Mouse (Mus musculus): ENCODE measurements around the gene Slc38a10.
A peak's percentile ranks its signal among the peaks of the same experiment; 100 is the strongest.

Slc38a10 gene

GRCm38 (mm10) chr11:120175948-120176347 lies 24.8 kb upstream of the Slc38a10 start:
- no peak for DNase-seq (ENCODE audit: low read depth, low spot score)

- DNase-seq (ENCODE audit: low read depth, low spot score) = no peak
Observed at GRCm38 (mm10) chr11:120173213-120173612, 22.1 kb upstream of the Slc38a10 start.

DNA sequence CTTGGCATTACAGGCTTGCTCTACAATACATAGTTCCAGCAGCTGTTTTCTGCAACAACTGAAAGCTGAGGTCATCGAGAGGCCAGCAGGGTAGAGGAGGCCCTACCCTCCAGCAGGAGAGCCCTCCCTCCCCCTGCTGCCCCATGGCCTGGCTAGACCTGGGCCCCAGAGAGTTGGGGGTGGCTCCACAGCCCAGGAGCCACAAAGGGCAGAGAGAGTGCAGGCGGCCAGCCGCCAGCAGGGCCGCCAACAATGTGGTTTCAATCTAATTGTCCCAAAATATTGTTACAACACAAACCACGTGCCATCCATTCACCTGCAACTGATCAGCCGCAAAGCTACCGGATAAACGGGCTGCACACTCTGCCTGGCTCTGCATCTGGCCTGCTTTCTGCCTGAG lies 20.0 kb upstream of the Slc38a10 start:
- no peak for DNase-seq (ENCODE audit: low read depth, low spot score)

- DNase-seq (ENCODE audit: low read depth, low spot score) = peak; percentile 62
Observed at GRCm38 (mm10) chr11:120169208-120169992, 18.3 kb upstream of the Slc38a10 start.

DNA sequence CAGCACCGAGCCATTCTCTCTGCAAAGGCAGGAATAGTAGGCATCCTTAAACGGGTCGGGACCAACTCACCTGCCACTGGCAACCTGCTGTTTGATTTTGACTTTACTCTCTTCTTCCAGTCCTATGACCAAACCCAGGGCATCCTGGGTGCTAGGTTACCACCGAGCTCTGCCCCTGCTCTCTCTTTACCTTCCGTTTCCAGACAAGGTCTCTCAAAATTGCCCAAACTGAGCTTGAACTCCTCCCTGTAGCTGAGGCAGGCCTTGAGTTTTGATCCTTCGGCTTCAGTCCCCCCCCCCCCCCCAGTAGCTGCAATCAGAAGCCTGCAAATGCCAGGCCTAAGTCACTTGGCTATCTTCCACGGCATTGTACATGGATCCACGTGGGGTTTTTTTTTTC lies 17.4 kb upstream of the Slc38a10 start:
- no peak for DNase-seq (ENCODE audit: low read depth, low spot score)

- DNase-seq (ENCODE audit: low read depth, low spot score) = no peak
Observed at GRCm38 (mm10) chr11:120167921-120168356, 16.8 kb upstream of the Slc38a10 start.

DNA sequence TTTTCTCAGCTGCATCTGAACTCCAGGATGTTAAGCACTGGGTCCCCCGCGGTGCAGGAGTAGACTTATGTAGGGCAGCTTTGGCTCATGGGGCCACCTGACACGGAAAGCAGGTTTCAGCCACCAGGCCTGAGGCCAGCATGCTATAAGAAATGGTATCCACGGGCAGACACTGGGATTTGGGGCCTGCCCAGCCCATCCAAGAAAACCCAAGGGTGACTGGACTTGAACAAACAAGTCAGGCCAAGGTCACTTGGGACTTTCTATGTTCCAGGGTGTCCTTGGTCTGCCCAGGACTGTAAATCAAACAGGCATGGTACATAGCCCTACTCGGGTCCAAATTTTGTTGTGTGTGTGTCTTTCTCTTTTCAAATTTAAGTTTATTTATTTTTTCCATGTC lies 15.9 kb upstream of the Slc38a10 start:
- DNase-seq (ENCODE audit: low read depth, low spot score) = no peak

GRCm38 (mm10) chr11:120164471-120165261 lies 13.5 kb upstream of the Slc38a10 start:
- no peak for DNase-seq (ENCODE audit: low read depth, low spot score)

- no peak for DNase-seq (ENCODE audit: low read depth, low spot score)
Observed at GRCm38 (mm10) chr11:120164028-120164427, 12.9 kb upstream of the Slc38a10 start.

DNA sequence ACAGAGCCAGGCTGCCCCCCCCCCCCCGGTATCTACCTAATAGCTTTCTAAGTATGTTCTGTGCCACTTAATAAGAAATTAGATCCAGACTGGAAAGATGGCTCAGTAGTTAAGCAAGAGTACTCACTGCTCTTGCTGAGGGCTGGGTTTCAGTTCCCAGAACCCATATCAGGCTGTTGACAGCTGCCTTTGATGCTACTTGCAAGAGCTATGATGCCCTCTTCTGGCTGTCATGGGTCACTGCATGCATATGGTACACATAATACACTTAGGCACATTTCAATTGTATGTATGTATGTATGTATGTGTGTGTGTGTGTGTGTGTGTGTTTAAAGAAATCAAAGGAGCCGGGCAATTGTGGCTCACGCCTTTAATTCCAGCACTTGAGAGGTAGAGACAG lies 12.1 kb upstream of the Slc38a10 start:
- DNase-seq (ENCODE audit: low read depth, low spot score) = no peak

GRCm38 (mm10) chr11:120161245-120161644 lies 10.1 kb upstream of the Slc38a10 start:
- DNase-seq (ENCODE audit: low read depth, low spot score) = no peak

DNA sequence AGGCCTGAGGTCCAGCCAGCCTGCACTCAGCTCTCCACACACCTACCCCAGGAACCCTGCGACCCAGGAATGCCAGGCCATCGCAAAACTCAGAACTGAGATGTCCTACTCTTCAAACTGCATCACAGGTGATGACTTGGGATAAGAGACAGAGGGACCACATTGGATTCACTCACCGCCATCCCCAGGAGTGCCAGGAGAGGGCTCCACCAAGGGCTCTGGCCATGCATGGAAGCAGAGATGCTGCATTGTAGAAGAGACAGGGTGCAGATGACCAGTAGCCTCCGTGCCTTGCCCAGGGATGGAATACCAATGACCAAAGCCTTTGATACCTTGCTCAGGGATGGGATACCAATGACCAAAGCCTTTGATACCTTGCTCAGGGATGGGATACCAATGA lies 9.3 kb upstream of the Slc38a10 start:
- no peak for DNase-seq (ENCODE audit: low read depth, low spot score)

DNA sequence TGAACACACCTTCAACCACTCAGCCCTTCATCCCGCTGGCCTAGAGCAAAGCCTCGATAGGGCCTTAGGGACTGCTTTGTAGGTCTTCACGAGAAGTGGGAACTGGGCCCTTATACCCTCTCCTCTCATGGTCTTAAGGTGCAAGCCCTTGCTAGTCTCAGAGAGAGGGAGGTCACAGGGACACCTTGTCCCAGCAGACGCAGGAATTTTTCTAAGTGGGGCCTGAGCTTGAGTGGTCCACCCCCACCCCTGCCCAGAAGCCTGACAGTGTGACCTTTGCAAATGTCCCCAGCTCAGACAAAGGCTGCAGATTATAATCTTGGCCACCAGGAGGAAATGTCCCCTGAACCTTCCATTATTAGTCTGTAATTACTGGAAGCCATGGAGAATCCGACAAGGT lies 8.5 kb upstream of the Slc38a10 start:
- no peak for DNase-seq (ENCODE audit: low read depth, low spot score)

- no peak for DNase-seq (ENCODE audit: low read depth, low spot score)
Observed at GRCm38 (mm10) chr11:120158828-120159227, 7.7 kb upstream of the Slc38a10 start.

DNA sequence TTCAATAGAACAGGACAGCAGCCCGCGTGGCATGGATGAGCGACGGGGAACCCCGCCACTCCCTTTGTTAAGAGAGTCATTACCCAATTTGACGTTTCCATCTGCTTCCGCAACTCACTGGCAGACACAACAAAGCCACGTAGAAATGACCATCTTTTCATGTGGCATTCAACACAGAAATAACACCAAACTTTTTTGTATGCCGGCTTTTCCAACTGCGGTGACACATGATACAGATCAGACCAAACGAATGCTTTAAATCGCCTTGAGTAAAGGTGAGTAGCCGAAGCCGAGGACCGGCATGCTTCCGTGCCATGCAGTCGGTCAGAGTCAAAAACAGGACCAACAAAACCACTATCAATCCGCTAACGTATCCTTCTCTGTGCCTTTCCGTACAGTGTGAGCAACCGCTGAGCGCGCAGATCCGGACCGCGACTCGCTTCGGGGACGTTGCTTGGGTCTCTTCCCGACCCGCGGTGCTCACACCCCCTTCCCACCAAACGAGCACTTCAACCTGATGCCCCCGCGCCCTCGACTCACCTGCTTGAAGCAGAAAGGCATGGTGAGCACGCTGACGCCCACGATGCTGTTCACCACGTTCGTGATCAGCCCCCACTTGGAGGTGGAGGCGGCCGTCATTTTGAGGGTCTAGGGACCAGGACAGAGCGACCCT lies 570 bp downstream of the Slc38a10 start:
- no peak for DNase-seq (ENCODE audit: low read depth, low spot score)

- no peak for DNase-seq (ENCODE audit: low read depth, low spot score)
Observed at GRCm38 (mm10) chr11:120149510-120150200, 1.5 kb downstream of the Slc38a10 start.

DNA sequence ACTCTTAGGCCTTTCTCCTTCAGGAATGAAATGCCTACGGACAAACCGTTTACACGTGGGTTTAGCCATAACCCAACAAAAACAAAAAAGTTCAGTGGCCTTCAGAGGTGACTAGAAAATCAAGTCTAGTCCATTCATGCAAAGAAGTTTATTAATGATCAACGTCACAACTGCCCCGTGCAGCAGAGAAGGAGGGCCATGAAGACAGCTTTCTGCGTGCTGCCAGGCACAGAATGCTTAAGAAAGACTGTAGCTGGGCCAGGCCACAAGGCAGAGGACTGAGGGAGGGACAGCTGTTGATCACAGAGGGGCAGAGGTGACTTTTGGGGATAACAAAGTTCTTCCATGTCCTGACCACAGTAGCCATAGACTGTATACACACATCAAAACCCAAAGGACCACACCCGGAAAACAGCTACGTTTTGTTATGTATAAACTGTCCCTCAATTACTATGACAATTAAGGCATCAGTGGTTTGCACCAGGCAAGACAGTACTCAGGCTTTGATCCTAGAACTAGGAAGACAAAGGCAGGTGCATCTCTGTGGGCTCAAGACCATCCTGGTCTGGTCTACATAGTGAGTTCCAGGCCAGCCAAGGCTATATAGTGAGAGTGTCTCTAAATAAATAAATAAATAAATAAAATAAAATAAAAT lies 2.8 kb downstream of the Slc38a10 start:
- no peak for DNase-seq (ENCODE audit: low read depth, low spot score)

GRCm38 (mm10) chr11:120143708-120144497 lies 7.2 kb downstream of the Slc38a10 start:
- DNase-seq (ENCODE audit: low read depth, low spot score) = no peak

DNA sequence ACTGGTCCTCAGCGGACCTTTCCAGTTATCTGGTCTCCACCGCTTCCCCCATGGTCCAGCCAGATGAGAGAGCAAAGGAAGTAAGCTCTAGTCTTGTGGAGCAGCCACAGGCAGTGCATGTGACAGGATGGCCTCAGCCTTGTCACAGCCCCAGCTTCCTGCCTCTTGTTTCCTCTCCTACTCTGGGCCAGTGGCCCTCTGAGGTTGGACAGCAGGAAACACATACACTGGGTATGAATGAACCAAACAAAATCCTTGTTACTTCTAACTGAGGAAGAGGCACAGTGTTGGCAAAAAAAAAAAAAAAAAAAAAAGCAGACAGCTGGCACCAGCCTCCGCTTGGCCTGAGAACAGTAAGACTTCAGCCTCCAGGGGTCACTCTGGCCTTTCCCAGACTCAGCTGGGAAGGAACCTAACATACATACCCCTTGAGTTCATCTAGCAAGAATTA lies 8.5 kb downstream of the Slc38a10 start:
- no peak for DNase-seq (ENCODE audit: low read depth, low spot score)

GRCm38 (mm10) chr11:120140255-120140654 lies 10.9 kb downstream of the Slc38a10 start:
- no peak for DNase-seq (ENCODE audit: low read depth, low spot score)
